In genomic region chrX:51469411-51469810, GRCm38 (mm10) we compare ENCODE assay signal across 20 mouse cellular contexts.
"Had no signal": no experiment of that assay in that cellular context is flagged by ENCODE, and none has a peak within 500 bp of the region (broad histone marks: within the 10 kb centered on the region; RNA-seq: fewer than 3 reads in every experiment).

No protein-coding gene starts in this region.

- H3K9ac ChIP-seq: kidney, embryonic 15.5 days; liver, embryonic 14.5 days; liver, postnatal 0 days; lung, embryonic 14.5 days; midbrain, embryonic 12.5 days; neural tube, embryonic 13.5 days; stomach, embryonic 15.5 days had no signal

- H3K4me3 ChIP-seq: kidney, embryonic 15.5 days; left cerebral cortex, adult 2 months; midbrain, embryonic 12.5 days; myocyte; neural tube, embryonic 13.5 days; stomach, embryonic 15.5 days had no signal

- H3K4me2 ChIP-seq: kidney, embryonic 15.5 days; lung, embryonic 14.5 days; midbrain, embryonic 12.5 days; neural tube, embryonic 13.5 days; stomach, embryonic 15.5 days had no signal

- H3K36me3 ChIP-seq: kidney, embryonic 15.5 days; midbrain, embryonic 12.5 days; neural tube, embryonic 13.5 days; stomach, embryonic 15.5 days had no signal

- ATAC-seq: liver, postnatal 0 days; lung, postnatal 0 days; midbrain, embryonic 16.5 days had no signal

- DNase-seq: kidney, adult 8-10 months; kidney, postnatal 10 days; kidney, postnatal 36 days; layer of hippocampus, postnatal 36 days; liver, postnatal 0 days; lung, embryonic 14.5 days; right cerebral cortex, adult 18-20 months; right cerebral cortex, postnatal 25 days; spleen, adult 18-20 months; thymus, postnatal 25 days had no signal

- H3K9me3 ChIP-seq: kidney, embryonic 15.5 days; midbrain, embryonic 12.5 days; neural tube, embryonic 13.5 days; stomach, embryonic 15.5 days had no signal

- H3K4me1 ChIP-seq: kidney, embryonic 15.5 days; midbrain, embryonic 12.5 days; neural tube, embryonic 13.5 days; stomach, embryonic 15.5 days had no signal

- H3K27me3 ChIP-seq: midbrain, embryonic 12.5 days; neural tube, embryonic 13.5 days; stomach, embryonic 15.5 days had no signal

- H3K27ac ChIP-seq: kidney, embryonic 15.5 days; left cerebral cortex, adult 2 months; liver, embryonic 14.5 days; macrophage; midbrain, embryonic 12.5 days; neural tube, embryonic 13.5 days; stomach, embryonic 15.5 days had no signal
